8 mouse cellular contexts compared by ENCODE assay signal in the genomic region with DNA sequence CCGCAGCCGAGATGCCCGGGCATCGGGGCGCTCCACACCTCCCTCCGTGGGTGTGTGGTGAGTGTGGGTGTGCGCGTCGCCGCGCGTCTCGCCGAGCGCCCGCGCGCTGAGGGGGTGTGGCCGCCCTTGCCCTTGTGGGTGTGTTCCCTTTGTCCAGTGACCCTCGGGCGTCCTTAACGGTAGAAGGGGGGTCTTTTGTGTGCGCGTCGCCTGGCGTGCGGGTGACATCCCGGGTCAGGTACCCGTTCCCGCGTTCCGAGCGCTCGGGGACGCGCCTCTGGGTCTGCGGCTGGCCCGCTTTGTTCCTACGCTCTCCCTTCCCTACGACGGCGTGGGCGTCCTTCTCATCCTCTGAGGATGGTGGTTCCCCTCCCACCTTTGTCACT. TPM values are rescaled to one million over a fixed set of nuclear protein-coding genes. Genes with fewer than 3 reads are reported as not detected.
DNase-seq lines count a peak whose midpoint lies in the region; ATAC-seq and TF ChIP-seq lines count a peak whose summit lies in the region.

No protein-coding gene starts in this region.

- H3K27ac ChIP-seq in intestine, embryonic 16.5 days (ENCODE audit: low read length), result peak overlapping the region; percentile 99
- peak overlapping the region; percentile 42; the same call in 1 of the 2 replicates for H3K27ac ChIP-seq in liver, adult 2 months (replicated peaks; ENCODE audit: insufficient read depth, low read depth, low read length)
- H3K27ac ChIP-seq in midbrain, postnatal 0 days (ENCODE audit: low read depth, low read length), result peak overlapping the region; percentile 100

- H3K9ac ChIP-seq in intestine, embryonic 16.5 days (ENCODE audit: low read depth, low read length), result peak overlapping the region; percentile 95
- peak overlapping the region; percentile 91 for H3K9ac ChIP-seq in liver, adult 2 months (ENCODE audit: low read depth, low read length)
- H3K9ac ChIP-seq in midbrain, postnatal 0 days (replicated peaks; ENCODE audit: low read length, poor library complexity, severe bottlenecking), result peak overlapping the region; percentile 100

- H3K4me3 ChIP-seq in intestine, embryonic 16.5 days (ENCODE audit: low read length), result peak overlapping the region; percentile 91
- H3K4me3 ChIP-seq in liver, adult 2 months (ENCODE audit: insufficient read depth, low read depth, low read length), result peak overlapping the region; percentile 78
- H3K4me3 ChIP-seq in midbrain, postnatal 0 days (ENCODE audit: low read depth, low read length), result peak overlapping the region; percentile 92

- no peak for TF ChIP-seq CTCF in liver, adult 2 months (IDR thresholded peaks at IDR 0.05; ENCODE audit: low read depth, low read length)
- no peak for TF ChIP-seq CTCF in midbrain, postnatal 0 days (IDR thresholded peaks at IDR 0.05)

- peak; percentile 82 for ATAC-seq in intestine, embryonic 16.5 days
- peak; percentile 80 for ATAC-seq in midbrain, postnatal 0 days (ENCODE audit: low FRiP score)

- no peaks in the 10 kb centered on the region for H3K36me3 ChIP-seq in intestine, embryonic 16.5 days (ENCODE audit: control insufficient read depth, insufficient read depth, low read length)
- H3K36me3 ChIP-seq in liver, adult 2 months (ENCODE audit: control insufficient read depth, insufficient read depth, low read length), result 0 out of 2 replicates have a peak, but pooled peaks cover 2% of the 10 kb centered on the region
- H3K36me3 ChIP-seq in midbrain, postnatal 0 days (ENCODE audit: insufficient read depth, low read length), result no peaks in the 10 kb centered on the region

- no peaks in the 10 kb centered on the region for H3K27me3 ChIP-seq in intestine, embryonic 16.5 days (replicated peaks; ENCODE audit: control insufficient read depth, insufficient read depth, low read length)
- no peaks in the 10 kb centered on the region for H3K27me3 ChIP-seq in liver, adult 2 months (ENCODE audit: control insufficient read depth, insufficient read depth, low read length)
- H3K27me3 ChIP-seq in midbrain, postnatal 0 days (ENCODE audit: insufficient read depth, low read length), result no peaks in the 10 kb centered on the region

- WGBS in intestine, embryonic 16.5 days, result under 1% methylated on average over 41 of the region's 43 CpGs
- under 1% methylated on average over 43 of the region's 43 CpGs for WGBS in liver, adult 2 months
- under 1% methylated on average over 37 of the region's 43 CpGs for WGBS in midbrain, postnatal 0 days

- no peak for TF ChIP-seq POLR2A in liver, adult 2 months (IDR thresholded peaks at IDR 0.05; ENCODE audit: extremely low read depth, insufficient read depth, low read length)

- peaks cover 20% of the 10 kb centered on the region for H3K4me1 ChIP-seq in intestine, embryonic 16.5 days (ENCODE audit: control insufficient read depth, insufficient read depth, low read length)
- peaks cover 9% of the 10 kb centered on the region; the same call in 1 of the 2 replicates for H3K4me1 ChIP-seq in liver, adult 2 months (ENCODE audit: control insufficient read depth, insufficient read depth, low read length)
- H3K4me1 ChIP-seq in midbrain, postnatal 0 days (ENCODE audit: insufficient read depth, low read length), result peaks cover 8% of the 10 kb centered on the region; the same call in 1 of the 2 replicates

- H3K4me2 ChIP-seq in intestine, embryonic 16.5 days (ENCODE audit: low read depth, low read length), result peak overlapping the region; percentile 78
- H3K4me2 ChIP-seq in midbrain, postnatal 0 days (ENCODE audit: low read depth, low read length, poor library complexity, severe bottlenecking), result peak overlapping the region; percentile 53

- H3K9me3 ChIP-seq in intestine, embryonic 16.5 days (ENCODE audit: control insufficient read depth, low read length), result no peaks in the 10 kb centered on the region
- H3K9me3 ChIP-seq in midbrain, postnatal 0 days (ENCODE audit: low read length), result no peaks in the 10 kb centered on the region

- DNase-seq in ovary, adult 18-20 months (ENCODE audit: low spot score), result peak; percentile 65
- DNase-seq in ovary, postnatal 36 days (ENCODE audit: low spot score), result no peak
- peak; percentile 57 to 83 for DNase-seq in cerebellum, postnatal 4 days (ENCODE audit: low spot score in 2 of 2)
- peak; percentile 54 to 66 for DNase-seq in gastrocnemius, adult 8-10 months (ENCODE audit: low spot score in 2 of 2)
- DNase-seq in liver, adult 2 months (ENCODE audit: extremely low read depth, low read depth, low spot score), result peak; percentile 38
- no peak for DNase-seq in midbrain, postnatal 0 days (ENCODE audit: low spot score)
- peak; percentile 88 for DNase-seq in testis, postnatal 10 days (ENCODE audit: low spot score)

- H3K79me2 ChIP-seq in liver, adult 2 months (ENCODE audit: control insufficient read depth, insufficient read depth, low read length), result peaks cover 9% of the 10 kb centered on the region; the same call in 1 of the 2 replicates

RNA-seq across cellular contexts. Expression of gene Ttc3, which starts 0.5 kb away (rescaled TPM):
- 10 to 100 TPM; 57.0 to 71.2 (median 62.4) TPM for total RNA-seq in gastrocnemius, adult 8-10 months (2022)
- polyA plus RNA-seq in intestine, embryonic 16.5 days (2015; fragmentation: Nextera tagmentation; extraction: Ambion mirVana), result 120 and 128 TPM in 2 replicates
- 26.7 and 28.6 TPM in 2 replicates for total RNA-seq in liver, adult 2 months (2014; rRNA removed)
- 6.8 and 9.3 TPM in 2 replicates for polyA plus RNA-seq in liver, adult 2 months (2012; rRNA removed)
- total RNA-seq in midbrain, postnatal 0 days (2014; rRNA removed), result 1,211 and 1,370 TPM in 2 replicates
- 1,107 and 1,271 TPM in 2 replicates for polyA plus RNA-seq in midbrain, postnatal 0 days (2015; fragmentation: Nextera tagmentation; extraction: Ambion mirVana)

RNA-seq across cellular contexts. Expression of gene Pigp, which starts 0.7 kb away (rescaled TPM):
- total RNA-seq in gastrocnemius, adult 8-10 months (2022), result 100 to 1,000 TPM; 163 to 198 (median 181) TPM
- 121 and 129 TPM in 2 replicates for polyA plus RNA-seq in intestine, embryonic 16.5 days (2015; fragmentation: Nextera tagmentation; extraction: Ambion mirVana)
- 34.0 and 41.2 TPM in 2 replicates for total RNA-seq in liver, adult 2 months (2014; rRNA removed)
- 7.6 and 13.1 TPM in 2 replicates for polyA plus RNA-seq in liver, adult 2 months (2012; rRNA removed)
- 92.0 and 114 TPM in 2 replicates for total RNA-seq in midbrain, postnatal 0 days (2014; rRNA removed)
- 143 and 148 TPM in 2 replicates for polyA plus RNA-seq in midbrain, postnatal 0 days (2015; fragmentation: Nextera tagmentation; extraction: Ambion mirVana)

RNA-seq across cellular contexts. Expression of gene Ripply3, which starts 42.7 kb away (rescaled TPM):
- under 1 TPM; 0.49 to 0.85 (median 0.74) TPM for total RNA-seq in gastrocnemius, adult 8-10 months (2022)
- polyA plus RNA-seq in intestine, embryonic 16.5 days (2015; fragmentation: Nextera tagmentation; extraction: Ambion mirVana), result 4.5 and 4.6 TPM in 2 replicates
- 0.74 and 1.6 TPM in 2 replicates for total RNA-seq in liver, adult 2 months (2014; rRNA removed)
- polyA plus RNA-seq in liver, adult 2 months (2012; rRNA removed), result 0.99 and 1.1 TPM in 2 replicates
- total RNA-seq in midbrain, postnatal 0 days (2014; rRNA removed), result 0.38 TPM in 1 of 2 replicates, not detected in the other
- 0.20 and 0.60 TPM in 2 replicates for polyA plus RNA-seq in midbrain, postnatal 0 days (2015; fragmentation: Nextera tagmentation; extraction: Ambion mirVana)

RNA-seq across cellular contexts. Expression of gene Hlcs, which starts 57.5 kb away (rescaled TPM):
- 10 to 100 TPM in 2 of 4 experiments, 1 to 10 TPM in 2; 7.9 to 10.8 (median 9.8) TPM for total RNA-seq in gastrocnemius, adult 8-10 months (2022)
- polyA plus RNA-seq in intestine, embryonic 16.5 days (2015; fragmentation: Nextera tagmentation; extraction: Ambion mirVana), result 7.2 and 7.4 TPM in 2 replicates
- 6.0 and 6.4 TPM in 2 replicates for total RNA-seq in liver, adult 2 months (2014; rRNA removed)
- 6.4 and 7.2 TPM in 2 replicates for polyA plus RNA-seq in liver, adult 2 months (2012; rRNA removed)
- total RNA-seq in midbrain, postnatal 0 days (2014; rRNA removed), result 9.4 and 10.0 TPM in 2 replicates
- 6.0 and 7.8 TPM in 2 replicates for polyA plus RNA-seq in midbrain, postnatal 0 days (2015; fragmentation: Nextera tagmentation; extraction: Ambion mirVana)

Comparison
In these comparisons a context has a peak if more than half of its experiments do, and no peak if none do; other contexts are left out.
1. DNase-seq: peak in ovary, adult 18-20 months (single experiment), cerebellum, postnatal 4 days (2 of 2), gastrocnemius, adult 8-10 months (2 of 2), liver, adult 2 months (single experiment) and testis, postnatal 10 days (single experiment); none in ovary, postnatal 36 days (single experiment) and midbrain, postnatal 0 days (single experiment).
2. H3K27ac ChIP-seq: peak in every context shown above with its lines; median percentile 100 in midbrain, postnatal 0 days; 99 in intestine, embryonic 16.5 days; 42 in liver, adult 2 months.
3. RNA of gene Ttc3, which starts 0.5 kb away (total RNA-seq): 1,211 to 1,370 TPM in midbrain, postnatal 0 days; 57.0 to 71.2 TPM in gastrocnemius, adult 8-10 months and 26.7 to 28.6 TPM in liver, adult 2 months; every median in the first group is over 10 times any median in the second.
4. Peak in every context shown above with its lines, with median percentiles within 50 percentile points of each other: H3K4me3 ChIP-seq and H3K9ac ChIP-seq.